ENCODE assay signal across 12 mouse cellular contexts in the genomic region with DNA sequence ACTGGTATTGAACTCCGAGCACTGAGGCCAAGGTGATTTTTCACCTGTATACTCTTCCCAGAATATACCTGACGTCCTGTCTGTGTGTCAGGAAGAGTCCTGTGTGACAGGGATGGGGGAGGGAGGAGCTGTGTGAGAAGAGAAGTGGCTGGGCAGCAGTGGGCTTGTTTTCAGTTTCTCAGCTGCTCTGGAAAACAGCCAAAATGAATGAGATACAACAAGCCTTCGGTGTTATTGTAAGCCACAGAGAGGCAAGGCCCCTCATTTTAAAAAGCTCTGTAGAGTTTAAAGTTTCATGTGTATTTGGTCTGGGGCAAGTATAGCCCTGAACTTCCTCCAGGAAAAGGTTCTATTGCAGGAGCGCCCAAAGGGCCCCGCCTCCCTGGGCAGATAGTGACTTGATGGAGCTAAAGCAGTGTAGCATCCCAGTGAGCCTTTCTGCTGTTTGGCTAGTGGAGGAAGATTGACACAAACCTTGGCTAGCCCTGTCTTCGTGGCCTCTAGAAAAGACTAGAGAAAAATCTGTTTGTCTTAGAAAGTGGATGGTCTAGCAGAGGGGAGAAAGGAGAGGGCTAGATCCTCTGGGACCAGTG.
DNase-seq lines count a peak whose midpoint lies in the region; ATAC-seq lines count a peak whose summit lies in the region.
"Had no signal": no experiment of that assay in that cellular context is flagged by ENCODE, and none has a peak within 500 bp of the region (broad histone marks: within the 10 kb centered on the region; RNA-seq: fewer than 3 reads in every experiment).

No protein-coding gene starts in this region.

- peaks cover 53% of the 10 kb centered on the region for H3K4me1 ChIP-seq in hindbrain, embryonic 10.5 days (replicated peaks)
- peaks cover 8% of the 10 kb centered on the region for H3K4me1 ChIP-seq in hindbrain, embryonic 16.5 days (ENCODE audit: control insufficient read depth, insufficient read depth, low read depth, low read length)
- H3K4me1 ChIP-seq in embryonic facial prominence, embryonic 10.5 days = peaks cover 59% of the 10 kb centered on the region
- H3K4me1 ChIP-seq in liver, embryonic 11.5 days (replicated peaks; ENCODE audit: control insufficient read depth, insufficient read depth, low read length) = peaks cover 38% of the 10 kb centered on the region

- H3K27ac ChIP-seq in hindbrain, embryonic 10.5 days = peak overlapping the region; percentile 3
- H3K27ac ChIP-seq in hindbrain, embryonic 16.5 days (ENCODE audit: low read depth, low read length) = no peak overlapping the region
- H3K27ac ChIP-seq in embryonic facial prominence, embryonic 10.5 days (replicated peaks) = peak overlapping the region; percentile 48
- peak overlapping the region; percentile 92 for H3K27ac ChIP-seq in liver, embryonic 11.5 days (ENCODE audit: low read depth, low read length)
- H3K27ac ChIP-seq: neural tube, embryonic 12.5 days had no signal

- H3K4me3 ChIP-seq in hindbrain, embryonic 10.5 days = no peak overlapping the region
- H3K4me3 ChIP-seq in hindbrain, embryonic 16.5 days (ENCODE audit: low read length) = no peak overlapping the region
- H3K4me3 ChIP-seq in embryonic facial prominence, embryonic 10.5 days = no peak overlapping the region
- no peak overlapping the region for H3K4me3 ChIP-seq in liver, embryonic 11.5 days (ENCODE audit: low read depth, low read length)
- H3K4me3 ChIP-seq: neural tube, embryonic 12.5 days had no signal

- 79% methylated on average over 6 of the region's 6 CpGs for WGBS in hindbrain, embryonic 10.5 days
- 63% methylated on average over 6 of the region's 6 CpGs for WGBS in hindbrain, embryonic 16.5 days
- WGBS in embryonic facial prominence, embryonic 10.5 days = 77% methylated on average over 6 of the region's 6 CpGs
- 65% methylated on average over 6 of the region's 6 CpGs for WGBS in liver, embryonic 11.5 days

- H3K4me2 ChIP-seq in hindbrain, embryonic 16.5 days (ENCODE audit: low read length) = no peak overlapping the region
- no peak overlapping the region for H3K4me2 ChIP-seq in liver, embryonic 11.5 days
- H3K4me2 ChIP-seq: neural tube, embryonic 12.5 days had no signal

- H3K36me3 ChIP-seq in hindbrain, embryonic 10.5 days = no peaks in the 10 kb centered on the region
- H3K36me3 ChIP-seq in hindbrain, embryonic 16.5 days (ENCODE audit: control insufficient read depth, insufficient read depth, low read length) = no peaks in the 10 kb centered on the region
- H3K36me3 ChIP-seq in embryonic facial prominence, embryonic 10.5 days (replicated peaks) = no peaks in the 10 kb centered on the region
- no peaks in the 10 kb centered on the region for H3K36me3 ChIP-seq in liver, embryonic 11.5 days (ENCODE audit: control insufficient read depth, insufficient read depth, low read length)
- H3K36me3 ChIP-seq: neural tube, embryonic 12.5 days had no signal

- peaks cover 30% of the 10 kb centered on the region for H3K27me3 ChIP-seq in hindbrain, embryonic 10.5 days (ENCODE audit: insufficient read depth, poor library complexity, severe bottlenecking)
- H3K27me3 ChIP-seq in hindbrain, embryonic 16.5 days (replicated peaks; ENCODE audit: control insufficient read depth, insufficient read depth, low read length) = no peaks in the 10 kb centered on the region
- no peaks in the 10 kb centered on the region for H3K27me3 ChIP-seq in embryonic facial prominence, embryonic 10.5 days (replicated peaks; ENCODE audit: low read depth, poor library complexity, severe bottlenecking)
- H3K27me3 ChIP-seq in liver, embryonic 11.5 days (replicated peaks; ENCODE audit: control insufficient read depth, insufficient read depth, low read length) = no peaks in the 10 kb centered on the region
- H3K27me3 ChIP-seq: neural tube, embryonic 12.5 days had no signal

- no peak overlapping the region for H3K9ac ChIP-seq in hindbrain, embryonic 16.5 days (ENCODE audit: low read depth, low read length)
- H3K9ac ChIP-seq in liver, embryonic 11.5 days (ENCODE audit: low read depth, low read length) = no peak overlapping the region; the same call in 1 of the 2 replicates
- H3K9ac ChIP-seq: neural tube, embryonic 12.5 days had no signal

- no peaks in the 10 kb centered on the region for H3K9me3 ChIP-seq in hindbrain, embryonic 10.5 days
- H3K9me3 ChIP-seq in hindbrain, embryonic 16.5 days (ENCODE audit: control insufficient read depth, low read length) = no peaks in the 10 kb centered on the region
- H3K9me3 ChIP-seq in embryonic facial prominence, embryonic 10.5 days = no peaks in the 10 kb centered on the region
- no peaks in the 10 kb centered on the region for H3K9me3 ChIP-seq in liver, embryonic 11.5 days (ENCODE audit: control insufficient read depth, low read length)
- H3K9me3 ChIP-seq: neural tube, embryonic 12.5 days had no signal

- no peak for DNase-seq in hindbrain, embryonic 10.5 days (ENCODE audit: low spot score)
- peak; percentile 4 for DNase-seq in MEL-GATA-1-ER (ENCODE audit: extremely low read depth, low read depth)
- DNase-seq in embryonic facial prominence, embryonic 10.5 days (ENCODE audit: low spot score) = no peak
- DNase-seq in liver, embryonic 11.5 days (ENCODE audit: low spot score) = no peak
- DNase-seq in T-cell, adult 2 months (ENCODE audit: low spot score) = no peak
- no peak for DNase-seq in testis, postnatal 10 days (ENCODE audit: low spot score)
- no peak for DNase-seq in left cerebral cortex, adult 18-20 months (ENCODE audit: low spot score in 2 of 2)
- DNase-seq: cerebellum, adult 11 months; kidney, adult 2 months had no signal

- ATAC-seq in hindbrain, embryonic 16.5 days = no peak
- ATAC-seq in liver, embryonic 11.5 days (replicated peaks; ENCODE audit: low FRiP score) = no peak
- ATAC-seq: activated CD4-positive, CD25-positive, alpha-beta regulatory T cell, adult 4 months had no signal
